8 mouse cellular contexts compared by ENCODE assay signal in the genomic region with DNA sequence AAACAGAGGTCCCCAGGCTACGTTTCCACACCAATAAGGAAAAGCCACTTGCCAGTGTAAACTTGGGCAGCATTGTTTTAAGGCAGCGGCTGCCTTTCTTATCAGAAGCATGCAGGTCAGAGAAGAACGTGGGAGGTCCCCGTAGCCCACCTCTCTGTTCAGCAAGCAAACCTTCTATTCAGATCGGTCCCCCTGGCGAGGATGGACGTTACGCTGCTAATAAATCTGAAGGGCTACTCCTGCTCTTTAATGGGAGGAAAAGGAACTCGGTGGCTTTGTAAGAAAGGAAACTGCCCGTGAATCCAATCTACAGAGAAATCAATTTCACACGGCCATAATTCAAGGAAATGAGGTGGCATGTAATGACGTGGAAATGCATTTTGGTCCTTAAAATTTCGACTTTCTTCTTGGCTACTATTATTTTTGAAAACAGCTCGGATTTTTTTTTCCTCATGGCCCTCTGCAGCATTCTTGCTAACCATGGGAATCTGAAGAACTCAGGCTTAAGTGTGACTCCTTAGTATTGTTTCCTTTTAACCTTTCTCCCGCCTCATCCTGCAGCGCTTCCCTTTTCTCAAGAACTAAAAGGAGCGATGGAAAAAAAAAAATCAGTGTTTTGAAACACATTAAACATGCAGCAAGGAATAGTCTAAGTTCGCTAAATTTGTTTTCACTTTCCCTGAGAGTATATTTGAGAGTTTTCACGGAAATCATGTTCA. TPM values are rescaled to one million over a fixed set of nuclear protein-coding genes. Genes with fewer than 3 reads are reported as not detected.
DNase-seq lines count a peak whose midpoint lies in the region; ATAC-seq and TF ChIP-seq lines count a peak whose summit lies in the region.

No protein-coding gene starts in this region.

- H3K27ac ChIP-seq in kidney, adult 2 months (ENCODE audit: insufficient read depth, low read depth, low read length), result no peak overlapping the region
- no peak overlapping the region for H3K27ac ChIP-seq in midbrain, postnatal 0 days (ENCODE audit: low read depth, low read length)

- TF ChIP-seq CTCF in kidney, adult 2 months (conservative IDR thresholded peaks at IDR 0.05; ENCODE audit: insufficient read depth, insufficient read length, low read depth, low read length), result no peak
- TF ChIP-seq CTCF in midbrain, postnatal 0 days (IDR thresholded peaks at IDR 0.05), result no peak

- no peak for TF ChIP-seq POLR2A in kidney, adult 2 months (IDR thresholded peaks at IDR 0.05; ENCODE audit: low read depth, low read length)

- ATAC-seq in midbrain, postnatal 0 days (ENCODE audit: low FRiP score), result no peak

- WGBS in kidney, adult 2 months, result 15% methylated on average over 19 of the region's 19 CpGs
- WGBS in midbrain, postnatal 0 days, result 40% methylated on average over 19 of the region's 19 CpGs

- H3K9ac ChIP-seq in midbrain, postnatal 0 days (replicated peaks; ENCODE audit: low read length, poor library complexity, severe bottlenecking), result no peak overlapping the region

- intact Hi-C loops in left cerebral cortex, postnatal 4 days (cut with DNase I), result no loop called here

- no peaks in the 10 kb centered on the region for H3K9me3 ChIP-seq in midbrain, postnatal 0 days (ENCODE audit: low read length)

- H3K4me1 ChIP-seq in kidney, adult 2 months (ENCODE audit: control insufficient read depth, insufficient read depth, low read length), result no peaks in the 10 kb centered on the region
- no peaks in the 10 kb centered on the region for H3K4me1 ChIP-seq in midbrain, postnatal 0 days (ENCODE audit: insufficient read depth, low read length)

- H3K27me3 ChIP-seq in kidney, adult 2 months (replicated peaks; ENCODE audit: control insufficient read depth, insufficient read depth, low read length), result no peaks in the 10 kb centered on the region
- H3K27me3 ChIP-seq in midbrain, postnatal 0 days (ENCODE audit: insufficient read depth, low read length), result no peaks in the 10 kb centered on the region

- peak overlapping the region; percentile 23 for H3K4me2 ChIP-seq in midbrain, postnatal 0 days (ENCODE audit: low read depth, low read length, poor library complexity, severe bottlenecking)

- H3K36me3 ChIP-seq in kidney, adult 2 months (ENCODE audit: control insufficient read depth, insufficient read depth, low read length), result no peaks in the 10 kb centered on the region
- no peaks in the 10 kb centered on the region for H3K36me3 ChIP-seq in midbrain, postnatal 0 days (ENCODE audit: insufficient read depth, low read length)

- H3K4me3 ChIP-seq in kidney, adult 2 months (ENCODE audit: insufficient read depth, low read depth, low read length), result no peak overlapping the region
- H3K4me3 ChIP-seq in midbrain, postnatal 0 days (ENCODE audit: low read depth, low read length), result 0 out of 2 replicates have a peak overlapping the region, but pooled peaks have one; percentile 6

- peak; percentile 6 for DNase-seq in kidney, adult 2 months
- no peak for DNase-seq in kidney, adult 8-10 months
- DNase-seq in forelimb bud, embryonic 11.5 days (ENCODE audit: low read depth, low spot score), result peak; percentile 41
- peak; percentile 19 for DNase-seq in kidney, postnatal 10 days
- DNase-seq in midbrain, postnatal 0 days (ENCODE audit: low spot score), result no peak
- DNase-seq in left cerebral cortex, postnatal 4 days, result no peak
- no peak for DNase-seq in adrenal gland, postnatal 10 days
- DNase-seq in layer of hippocampus, adult 9-10 months (ENCODE audit: low spot score), result no peak

RNA-seq across cellular contexts. Expression of a gene that starts 42.7 kb away (rescaled TPM):
- polyA plus RNA-seq in kidney, adult 2 months (2012; rRNA removed), result 1.4 and 2.9 TPM in 2 replicates
- total RNA-seq in midbrain, postnatal 0 days (2014; rRNA removed), result 1.1 and 14.6 TPM in 2 replicates
- polyA plus RNA-seq in midbrain, postnatal 0 days (2015; fragmentation: Nextera tagmentation; extraction: Ambion mirVana), result 10.7 and 11.4 TPM in 2 replicates
- 1 to 10 TPM in 1 of 2 experiments, under 1 TPM in 1; 0.86 to 1.2 TPM for total RNA-seq in left cerebral cortex, postnatal 4 days (2021)
- total RNA-seq in adrenal gland, postnatal 10 days (2021), result 1 to 10 TPM; 3.0 to 9.8 TPM

RNA-seq across cellular contexts. Expression of a gene that starts 43.1 kb away (rescaled TPM):
- polyA plus RNA-seq in kidney, adult 2 months (2012; rRNA removed), result 12.8 and 17.9 TPM in 2 replicates
- 31.8 and 39.3 TPM in 2 replicates for total RNA-seq in midbrain, postnatal 0 days (2014; rRNA removed)
- 33.4 and 33.9 TPM in 2 replicates for polyA plus RNA-seq in midbrain, postnatal 0 days (2015; fragmentation: Nextera tagmentation; extraction: Ambion mirVana)
- 10 to 100 TPM; 38.7 to 40.3 TPM for total RNA-seq in left cerebral cortex, postnatal 4 days (2021)
- total RNA-seq in adrenal gland, postnatal 10 days (2021), result 10 to 100 TPM; 40.3 to 43.2 TPM

Comparison
In these comparisons a context has a peak if more than half of its experiments do, and no peak if none do; other contexts are left out.
1. DNase-seq: peak in kidney, adult 2 months (single experiment), forelimb bud, embryonic 11.5 days (single experiment) and kidney, postnatal 10 days (single experiment); none in kidney, adult 8-10 months (0 of 2), midbrain, postnatal 0 days (single experiment), left cerebral cortex, postnatal 4 days (single experiment), adrenal gland, postnatal 10 days (single experiment) and layer of hippocampus, adult 9-10 months (single experiment).